Mouse (Mus musculus) fibroblast of lung, adult 2 months (primary cell): ENCODE measurements around the gene Nuak2.
"Not testable (repeated sequence)": the region's sequence is repeated elsewhere in the genome, so short reads cannot be mapped to it uniquely, and the experiment has no call there.

ENCODE experiments used
- DNase-seq: peaks from one replicate; pipeline ENCODE4 v3.0.0-alpha.2; 2011; ENCODE audit warnings: low read depth

Gene Nuak2

GRCm38 (mm10) chr1:132328565-132328964 lies 12.6 kb downstream of the Nuak2 start:
- no peak for DNase-seq

DNA sequence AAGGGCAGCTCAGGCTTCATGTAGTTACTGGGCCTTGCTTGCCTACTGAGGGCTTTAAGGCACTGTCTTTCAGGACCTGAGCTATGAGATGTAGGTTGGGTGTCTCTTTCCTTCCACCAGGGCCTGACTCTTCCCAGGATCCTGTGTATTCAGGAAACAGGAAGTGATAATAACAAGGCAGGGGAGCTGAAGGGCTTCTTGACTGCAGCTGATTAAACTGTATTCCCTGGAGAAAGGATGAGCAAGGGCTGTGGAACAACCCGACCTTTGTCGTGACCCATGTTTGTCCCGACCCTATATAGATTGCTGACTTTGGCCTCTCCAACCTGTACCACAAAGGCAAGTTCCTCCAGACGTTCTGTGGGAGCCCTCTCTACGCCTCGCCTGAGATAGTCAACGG lies 13.7 kb downstream of the Nuak2 start:
- no peak for DNase-seq

DNA sequence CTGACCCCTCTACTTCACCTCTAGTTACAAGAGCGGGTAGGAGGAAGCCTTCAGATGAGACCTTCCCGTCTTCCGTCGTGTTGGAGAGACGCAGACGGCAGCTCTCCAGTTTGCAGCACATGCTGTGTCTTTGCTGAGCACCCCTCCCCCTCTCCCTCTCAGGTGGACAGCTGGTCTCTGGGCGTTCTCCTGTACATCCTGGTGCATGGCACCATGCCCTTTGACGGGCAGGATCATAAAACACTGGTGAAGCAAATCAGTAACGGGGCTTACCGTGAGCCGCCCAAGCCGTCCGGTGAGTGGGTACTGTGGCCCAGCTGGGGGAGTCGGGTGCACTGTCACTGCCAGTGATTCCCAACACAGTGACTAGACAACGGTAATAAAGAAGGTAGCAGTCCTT lies 14.5 kb downstream of the Nuak2 start:
- DNase-seq = no peak

- no peak for DNase-seq
Measured at GRCm38 (mm10) chr1:132331283-132331682, 15.4 kb downstream of the Nuak2 start.

DNA sequence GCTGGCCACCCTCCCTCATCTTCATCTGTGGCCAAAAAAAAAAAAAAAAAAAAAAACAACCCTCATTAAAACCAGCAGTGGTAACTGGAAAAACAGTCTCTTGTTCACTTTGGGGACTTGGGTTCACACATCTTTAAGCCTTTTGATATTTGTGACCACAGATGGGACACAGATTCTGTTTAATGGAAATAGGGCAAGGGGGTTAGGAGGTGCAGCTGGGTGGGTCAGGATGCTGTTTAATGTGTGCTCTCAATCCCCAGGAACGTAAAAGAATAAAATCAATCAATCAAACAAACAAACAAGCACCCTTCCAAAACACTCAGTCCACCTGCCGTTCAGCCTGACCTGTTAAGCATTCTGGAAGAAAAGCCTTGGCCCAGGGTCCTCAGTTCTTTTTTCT lies 17.3 kb downstream of the Nuak2 start:
- DNase-seq = no peak

- no peak for DNase-seq
Measured at GRCm38 (mm10) chr1:132333675-132334141, 17.8 kb downstream of the Nuak2 start.

DNA sequence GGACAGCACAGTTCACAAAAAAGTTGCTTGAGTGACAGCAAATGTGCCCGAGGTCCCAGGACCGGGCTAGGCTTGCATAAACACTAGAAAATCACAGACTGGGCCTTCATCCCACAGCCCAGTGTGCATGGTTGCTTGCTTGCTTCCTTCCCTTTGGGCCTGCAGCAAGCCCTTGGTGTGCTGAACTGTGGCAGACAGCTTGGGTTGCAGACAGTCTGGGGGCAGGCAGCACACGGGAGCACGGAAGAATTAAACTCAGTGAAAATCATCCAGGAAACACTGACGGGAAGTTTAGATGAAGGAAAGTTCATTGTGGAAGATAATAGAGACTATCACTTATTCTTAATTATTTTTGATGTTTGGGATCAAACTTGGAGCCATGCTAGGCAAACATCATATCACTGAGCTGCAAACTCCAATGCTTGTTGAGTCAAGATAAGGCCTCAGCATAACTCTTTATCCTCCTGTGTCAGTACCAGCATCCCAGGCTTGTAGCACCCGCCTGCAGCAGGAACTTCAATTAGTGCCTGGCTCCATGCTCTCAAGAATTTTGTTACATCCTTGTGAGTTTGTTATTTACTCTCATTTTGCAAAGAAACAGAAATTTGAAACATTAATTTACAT lies 18.4 kb downstream of the Nuak2 start:
- DNase-seq = no peak

GRCm38 (mm10) chr1:132335378-132335965 lies 19.5 kb downstream of the Nuak2 start:
- DNase-seq = no peak

DNA sequence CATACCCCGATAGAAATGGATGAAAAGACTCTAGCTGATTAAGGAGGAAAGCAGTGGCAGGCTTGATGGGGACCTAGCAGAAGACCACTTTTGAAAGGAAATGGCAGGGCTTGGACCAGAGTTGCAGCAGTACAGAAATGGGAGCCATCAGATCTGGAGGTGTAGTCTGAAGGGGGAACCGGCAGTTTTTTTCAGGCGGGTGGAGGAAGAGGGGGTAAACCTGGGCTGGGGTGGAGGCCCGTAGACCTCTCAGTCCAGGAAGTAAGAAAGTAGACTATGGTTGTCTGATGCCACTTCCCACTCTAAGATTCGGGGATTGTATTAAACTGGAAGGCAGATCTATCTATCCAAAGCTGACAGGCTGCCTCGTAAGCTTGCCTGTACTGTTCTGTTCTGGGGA lies 21.0 kb downstream of the Nuak2 start:
- DNase-seq = no peak

- DNase-seq = no peak
Measured at GRCm38 (mm10) chr1:132338027-132338660, 22.2 kb downstream of the Nuak2 start.

- DNase-seq = no peak
Measured at GRCm38 (mm10) chr1:132341731-132342501, 26.0 kb downstream of the Nuak2 start.

GRCm38 (mm10) chr1:132342518-132342917 lies 26.6 kb downstream of the Nuak2 start:
- no peak for DNase-seq

- no peak for DNase-seq
Measured at GRCm38 (mm10) chr1:132343191-132343590, 27.3 kb downstream of the Nuak2 start.

DNA sequence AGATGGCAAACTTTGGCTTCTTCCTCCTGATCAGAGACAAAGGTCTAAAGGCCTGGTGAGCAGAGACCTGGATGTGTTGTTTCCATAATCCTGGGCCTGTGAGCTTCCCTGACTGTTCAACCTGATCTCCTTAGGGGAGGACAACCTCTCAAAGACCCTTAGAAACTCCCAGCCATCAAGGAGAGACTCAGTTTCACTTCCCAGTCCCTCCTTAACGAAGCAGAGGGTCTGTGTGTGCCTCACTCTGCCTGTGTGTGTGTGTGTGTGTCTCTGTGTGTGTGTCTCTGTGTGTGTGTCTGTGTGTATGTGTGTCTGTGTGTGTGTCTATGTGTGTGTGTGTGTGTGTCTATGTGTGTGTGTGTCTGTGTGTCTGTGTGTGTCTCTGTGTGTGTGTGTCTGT lies 27.7 kb downstream of the Nuak2 start:
- DNase-seq = no peak

DNA sequence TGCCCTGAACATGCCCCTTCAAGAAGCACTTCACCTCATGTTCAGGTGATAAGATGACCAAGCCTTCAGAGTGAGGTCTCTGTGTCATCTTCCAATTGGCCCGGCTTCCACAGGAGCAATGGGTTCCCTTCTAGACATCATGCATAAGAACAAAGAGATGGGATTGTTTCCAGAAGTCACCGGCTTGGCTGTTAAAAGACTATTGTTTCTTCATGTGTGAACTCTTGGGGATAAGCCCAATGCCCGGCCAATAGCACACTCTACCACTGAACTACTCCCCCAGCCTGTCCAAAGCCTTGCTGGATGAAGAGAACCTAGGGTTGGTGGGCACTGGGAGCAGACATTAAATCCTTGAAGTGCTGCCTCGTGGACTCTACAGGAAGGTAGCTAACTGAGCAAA lies 29.6 kb downstream of the Nuak2 start:
- DNase-seq = no peak

GRCm38 (mm10) chr1:132346134-132346851 lies 30.4 kb downstream of the Nuak2 start:
- no peak for DNase-seq

GRCm38 (mm10) chr1:132346951-132347350 lies 31.0 kb downstream of the Nuak2 start:
- DNase-seq = no peak

- no peak for DNase-seq
Measured at GRCm38 (mm10) chr1:132348401-132348800, 32.5 kb downstream of the Nuak2 start.

DNA sequence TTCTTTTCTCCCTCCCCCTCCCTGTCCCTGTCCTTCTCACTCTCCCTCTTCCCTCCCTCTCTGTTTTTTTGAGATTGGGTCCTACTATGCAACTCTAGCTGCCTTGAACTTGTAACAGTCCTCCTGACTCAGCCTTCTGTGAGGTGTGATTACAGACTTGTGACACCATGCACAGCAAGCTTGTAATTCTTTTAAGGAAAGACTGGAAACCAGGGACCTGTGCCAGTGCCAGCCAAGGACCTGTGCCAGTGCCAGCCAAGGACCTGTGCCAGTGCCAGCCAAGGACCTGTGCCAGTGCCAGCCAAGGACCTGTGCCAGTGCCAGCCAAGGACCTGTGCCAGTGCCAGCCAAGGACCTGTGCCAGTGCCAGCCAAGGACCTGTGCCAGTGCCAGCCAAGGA lies 33.1 kb downstream of the Nuak2 start:
- not testable (repeated sequence) for DNase-seq

GRCm38 (mm10) chr1:132349601-132350000 lies 33.7 kb downstream of the Nuak2 start:
- not testable (repeated sequence) for DNase-seq

DNA sequence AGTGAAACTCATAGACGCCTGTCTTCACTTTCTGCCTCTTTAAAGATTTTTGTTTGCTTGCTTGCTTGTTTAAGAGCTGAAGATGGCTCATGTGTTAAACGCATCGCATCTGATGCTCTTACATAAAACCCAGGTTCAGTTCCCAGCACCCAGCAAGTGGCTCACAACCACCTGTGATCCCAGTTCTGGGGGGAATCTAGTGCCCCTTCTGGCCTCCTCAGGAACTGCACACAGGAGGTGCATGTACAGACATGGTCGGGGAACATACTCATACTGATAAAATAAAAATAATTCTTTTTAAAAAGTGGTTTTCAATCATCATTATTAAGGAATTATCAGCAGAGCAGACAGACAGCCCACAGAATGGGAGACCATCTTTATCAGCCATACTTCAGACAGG lies 35.1 kb downstream of the Nuak2 start:
- no peak for DNase-seq

DNA sequence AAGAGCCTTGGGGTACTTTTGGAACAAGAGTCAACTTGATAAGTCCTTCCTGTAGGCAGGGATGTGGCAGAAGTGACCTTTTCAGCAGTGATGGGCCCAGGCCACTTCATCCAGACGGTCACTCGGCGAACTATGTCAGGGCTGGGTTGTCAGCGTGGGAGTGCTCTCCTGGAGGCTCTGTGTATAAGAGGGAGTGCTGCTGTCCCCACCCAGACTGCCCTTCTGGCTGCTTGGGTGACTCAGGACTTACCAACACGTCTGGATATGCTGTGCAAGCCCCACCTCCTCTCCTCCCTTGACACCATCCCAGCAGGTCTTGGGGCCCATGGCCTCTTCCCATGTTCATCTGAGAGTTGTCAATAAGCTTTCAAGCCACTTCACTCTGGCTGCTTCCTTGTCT lies 37.5 kb downstream of the Nuak2 start:
- no peak for DNase-seq
